Mouse (Mus musculus): ENCODE measurements around the gene Nt5c2.
A peak's percentile ranks its signal among the peaks of the same experiment; 100 is the strongest.

The Nt5c2 gene

GRCm38 (mm10) chr19:46915406-46916080 lies 99.4 kb downstream of the Nt5c2 start:
- DNase-seq: peak; percentile 35

GRCm38 (mm10) chr19:46913626-46914025 lies 101.3 kb downstream of the Nt5c2 start:
- no peak for DNase-seq

GRCm38 (mm10) chr19:46911492-46911891 lies 103.5 kb downstream of the Nt5c2 start:
- DNase-seq: no peak

- DNase-seq: no peak
Measured at GRCm38 (mm10) chr19:46908977-46909376, 106.0 kb downstream of the Nt5c2 start.

- DNase-seq: no peak
Measured at GRCm38 (mm10) chr19:46908207-46908606, 106.7 kb downstream of the Nt5c2 start.

GRCm38 (mm10) chr19:46905971-46906370 lies 109.0 kb downstream of the Nt5c2 start:
- DNase-seq: no peak

GRCm38 (mm10) chr19:46905383-46905782 lies 109.6 kb downstream of the Nt5c2 start:
- no peak for DNase-seq

- DNase-seq: no peak
Measured at GRCm38 (mm10) chr19:46904907-46905306, 110.0 kb downstream of the Nt5c2 start.

GRCm38 (mm10) chr19:46903379-46903778 lies 111.6 kb downstream of the Nt5c2 start:
- no peak for DNase-seq

GRCm38 (mm10) chr19:46901323-46901722 lies 113.6 kb downstream of the Nt5c2 start:
- no peak for DNase-seq

- DNase-seq: no peak
Measured at GRCm38 (mm10) chr19:46900786-46901185, 114.2 kb downstream of the Nt5c2 start.

GRCm38 (mm10) chr19:46899871-46900270 lies 115.1 kb downstream of the Nt5c2 start:
- peak; percentile 10 for DNase-seq

- peak; percentile 23 for DNase-seq
Measured at GRCm38 (mm10) chr19:46899306-46899705, 115.6 kb downstream of the Nt5c2 start.

- DNase-seq: no peak
Measured at GRCm38 (mm10) chr19:46898222-46898621, 116.7 kb downstream of the Nt5c2 start.

GRCm38 (mm10) chr19:46897135-46897534 lies 117.8 kb downstream of the Nt5c2 start:
- no peak for DNase-seq

GRCm38 (mm10) chr19:46893484-46893883 lies 121.5 kb downstream of the Nt5c2 start:
- no peak for DNase-seq

GRCm38 (mm10) chr19:46892856-46893255 lies 122.1 kb downstream of the Nt5c2 start:
- DNase-seq: no peak

GRCm38 (mm10) chr19:46890657-46891056 lies 124.3 kb downstream of the Nt5c2 start:
- DNase-seq: no peak

- no peak for DNase-seq
Measured at GRCm38 (mm10) chr19:46889666-46890065, 125.3 kb downstream of the Nt5c2 start.

GRCm38 (mm10) chr19:46887811-46888527 lies 127.0 kb downstream of the Nt5c2 start:
- DNase-seq: no peak

- DNase-seq: no peak
Measured at GRCm38 (mm10) chr19:46886826-46887225, 128.1 kb downstream of the Nt5c2 start.

- DNase-seq: no peak
Measured at GRCm38 (mm10) chr19:46885365-46885764, 129.6 kb downstream of the Nt5c2 start.

GRCm38 (mm10) chr19:46879876-46880275 lies 135.1 kb downstream of the Nt5c2 start:
- DNase-seq: no peak

- DNase-seq: peak; percentile 74
Measured at GRCm38 (mm10) chr19:46878346-46878745, 136.6 kb downstream of the Nt5c2 start.

All from retina, postnatal 1 day (tissue).